Mouse (Mus musculus): Measurements from ENCODE around the gene Aars. TPM values are rescaled to one million over a fixed set of nuclear protein-coding genes. Genes with fewer than 3 reads are reported as not detected.

Aars gene
- total RNA-seq, 2 experiments from 2014 or later, result 81.9 to 140 TPM

DNA sequence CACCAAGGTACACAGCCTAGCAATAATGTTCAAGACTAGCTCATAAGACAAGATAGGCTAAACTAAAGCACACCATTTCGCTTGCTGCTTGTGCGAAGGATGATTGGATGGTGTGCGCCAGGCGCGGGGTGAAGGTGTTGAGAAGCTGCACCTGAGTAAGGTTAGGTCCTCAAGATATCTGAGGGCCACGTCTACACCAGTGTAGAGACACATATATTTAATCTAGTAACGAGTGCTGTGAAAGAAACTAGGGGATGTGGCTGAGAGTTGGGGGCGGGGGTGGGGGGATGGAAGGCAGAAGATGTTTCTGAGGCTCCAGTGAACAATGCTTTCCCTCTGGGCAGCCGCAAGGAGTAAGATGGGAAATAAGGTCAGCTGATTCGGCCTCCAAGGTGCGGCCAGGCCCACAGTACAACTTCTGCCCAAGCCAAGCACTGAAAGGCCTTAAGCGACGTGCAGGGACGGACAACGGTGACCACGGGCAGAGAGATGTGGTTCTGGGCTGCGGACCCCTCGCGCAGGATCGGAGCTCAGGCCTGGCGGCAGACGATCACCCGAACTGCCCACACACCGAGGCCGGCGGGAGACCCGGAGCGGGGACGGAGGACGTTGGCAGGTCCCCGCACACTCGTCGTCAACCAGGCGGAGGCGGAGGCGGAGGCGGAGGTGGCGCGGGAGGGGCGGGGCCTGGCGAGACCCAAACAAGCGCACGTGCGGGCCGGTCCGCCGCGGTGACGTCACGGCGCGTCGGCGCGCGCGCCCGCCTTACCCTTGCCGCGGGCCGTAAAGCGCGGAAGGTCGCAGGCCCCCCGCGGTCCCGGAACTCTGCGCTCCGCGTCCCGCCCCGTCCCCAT, 61.1 kb downstream of the Aars start, which contains the start of gene Pdpr:
Pdpr (plus strand) TSS at position 766 of the 854 bp plus-strand sequence.
- peak; percentile 90 to 93 for DNase-seq (ENCODE audit: low spot score in 2 of 2)

DNA sequence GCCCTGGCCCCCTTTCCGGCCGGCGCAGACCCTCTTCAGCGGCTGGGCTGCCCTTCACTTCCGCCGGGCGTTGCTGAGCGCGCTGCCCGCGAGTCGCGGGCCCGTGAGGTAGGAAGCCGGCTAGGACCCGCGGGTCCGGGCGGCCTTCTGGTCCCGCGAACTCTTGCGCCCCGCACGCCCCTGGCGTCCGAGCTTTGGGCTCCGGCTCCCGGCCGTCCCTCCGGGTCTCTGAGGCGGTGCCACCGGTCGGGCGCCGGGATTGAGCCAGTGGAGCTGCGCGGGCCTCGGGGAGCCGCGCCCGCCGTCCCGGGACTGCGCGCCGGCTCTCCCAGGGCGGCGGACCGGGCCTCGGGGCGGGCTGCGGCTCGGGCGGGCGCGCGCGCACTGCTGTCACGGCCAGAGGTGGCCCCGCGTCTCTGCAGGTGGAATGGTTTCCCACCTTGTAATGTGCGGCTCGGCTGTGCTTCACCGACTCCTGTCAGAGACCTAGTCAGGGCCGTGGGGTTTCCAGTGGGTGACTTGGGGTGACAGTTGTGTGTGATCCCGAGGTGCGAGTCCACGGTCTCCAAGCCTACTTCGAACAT, 61.9 kb downstream of the Aars start:
- peak in 1 of 2 experiments; percentile 36 for DNase-seq (ENCODE audit: low spot score in 2 of 2)

Small RNAs within 50 kb of the gene (microRNA-seq; reads per million reads assigned to microRNA genes)
- 0 reads per million in 2 experiments for gene Gm24103 (ENCODE audit: borderline number of aligned reads in 2 of 2)
- 0 reads per million in 2 experiments for gene Mir3473d (ENCODE audit: borderline number of aligned reads in 2 of 2)

Other genes starting within 250 kb of the Aars start
- gene Il34, start 227.2 kb upstream of the Aars start, total RNA-seq (2021), result 10 to 100 TPM; 18.0 to 86.4 TPM
- 10 to 100 TPM; 78.4 to 92.3 TPM for gene Cog4, start 186.5 kb upstream of the Aars start, total RNA-seq (2021)
- gene Sf3b3, start 186.4 kb upstream of the Aars start, total RNA-seq (2021), result 10 to 100 TPM; 54.0 to 65.8 TPM
- 1 to 10 TPM; 8.3 to 8.7 TPM for gene Fuk, start 130.7 kb upstream of the Aars start, total RNA-seq (2021)
- 10 to 100 TPM; 16.0 to 18.1 TPM for gene St3gal2, start 113.2 kb upstream of the Aars start, total RNA-seq (2021)
- gene Ddx19a, start 35.3 kb upstream of the Aars start, total RNA-seq (2021), result 10 to 100 TPM; 37.2 to 37.3 TPM
- gene Ddx19b, start 1.4 kb upstream of the Aars start, total RNA-seq (2021), result 10 to 100 TPM in 1 of 2 experiments, 1 to 10 TPM in 1; 9.4 to 10.0 TPM
- gene Exosc6, start 23.2 kb downstream of the Aars start, total RNA-seq (2021), result not detected
- not detected for gene Clec18a, start 59.3 kb downstream of the Aars start, total RNA-seq (2021)
- gene Pdpr, start 61.5 kb downstream of the Aars start, total RNA-seq (2021), result 10 to 100 TPM; 42.5 TPM
- gene Glg1, start 226.1 kb downstream of the Aars start, total RNA-seq (2021), result 100 to 1,000 TPM in 1 of 2 experiments, 10 to 100 TPM in 1; 97.6 to 124 TPM

Measured in adrenal gland, adult 18-20 months (tissue).